Mouse (Mus musculus) heart, postnatal 0 days (tissue): Measurements from ENCODE around the gene Stat4.

ENCODE experiments used
- CTCF ChIP-seq: IDR thresholded peaks from 2 replicates; pipeline ENCODE4 v1.5.1; 2016; ENCODE audit warnings: antibody characterized with exemption, control low read depth, low read depth
- EP300 ChIP-seq: IDR thresholded peaks from 2 replicates; pipeline ENCODE4 v1.6.1; 2016; ENCODE audit warnings: antibody characterized with exemption, low read depth

GRCm38 (mm10) chr1:52019621-52020020, 32.7 kb downstream of the Stat4 start:
- no peak for TF ChIP-seq CTCF
- no peak for TF ChIP-seq EP300
